Mouse (Mus musculus) kidney, adult 2 months (tissue): Measurements from ENCODE around the gene Epb41. TPM values are rescaled to one million over a fixed set of nuclear protein-coding genes. Genes with fewer than 3 reads are reported as not detected.

ENCODE experiments used
- DNase-seq: peaks from one replicate; pipeline ENCODE4 v3.0.0; 2021
- H3K27ac ChIP-seq: fragments of 200-500 bp; 2 replicates; pipeline ENCODE4 v1.5.1; 2012; ENCODE audit warnings: low read depth, low read length, control low read depth, inconsistent platforms; ENCODE audit not compliant: insufficient read depth
- H3K27me3 ChIP-seq: fragments of 200-500 bp; replicated peaks from 2 replicates; pipeline ENCODE4 v1.6.1; 2012; ENCODE audit warnings: mild to moderate bottlenecking, moderate library complexity, low read length, inconsistent platforms; ENCODE audit not compliant: control insufficient read depth, insufficient read depth
- H3K36me3 ChIP-seq: fragments of 200-500 bp; 2 replicates; pipeline ENCODE4 v1.6.1; 2012; ENCODE audit warnings: mild to moderate bottlenecking, moderate library complexity, low read length, inconsistent platforms; ENCODE audit not compliant: control insufficient read depth, insufficient read depth
- H3K4me1 ChIP-seq: fragments of 200-500 bp; 2 replicates; pipeline ENCODE4 v1.6.1; 2011; ENCODE audit warnings: low read length; ENCODE audit not compliant: control insufficient read depth, insufficient read depth
- H3K4me3 ChIP-seq: fragments of 200-500 bp; 2 replicates; pipeline ENCODE4 v1.5.1; 2011; ENCODE audit warnings: mild to moderate bottlenecking, low read depth, low read length, control low read depth; ENCODE audit not compliant: insufficient read depth
- CTCF ChIP-seq: fragments of 200-500 bp; conservative IDR thresholded peaks from 2 replicates; pipeline ENCODE4 v1.5.1; 2011; ENCODE audit warnings: low read depth, mild to moderate bottlenecking, control low read depth, low read length, moderate library complexity, mixed read lengths; ENCODE audit not compliant: insufficient read depth, insufficient read length
- POLR2A ChIP-seq: fragments of 200-500 bp; IDR thresholded peaks from one replicate; pipeline ENCODE4 v1.6.1; 2011; ENCODE audit warnings: low read depth, low read length, control low read depth
- WGBS: fragments of 180-500 bp; shearing (Covaris S2); methylation state at CpG from one replicate; pipeline ENCODE4 v1.1.7; 2018; 5-methylcytosine and 5-hydroxymethylcytosine counted together
- polyA plus RNA-seq: library from polyadenylated mRNA; depleted of rRNA; stranded (reverse); fragments of >200 nt; gene quantifications from 2 replicates; pipeline ENCODE4 v1.2.3, GENCODE M21; 2012

Epb41 gene
- polyA plus RNA-seq, 1 experiment: 73.8 TPM

- Histone ChIP-seq H3K36me3 (peaks cover 6% of the 10 kb centered on the region), H3K4me1 (no peaks in the 10 kb centered on the region), H3K4me3 (no peak overlapping the region), H3K27me3 (no peaks in the 10 kb centered on the region), H3K27ac (no peak overlapping the region)
- 71% methylated on average over 2 of the region's 2 CpGs for WGBS
- TF ChIP-seq POLR2A: no peak
- TF ChIP-seq CTCF: peak; percentile 44; the same call in 1 of the 2 replicates
- DNase-seq: peak; percentile 24
Observed at GRCm38 (mm10) chr4:131968873-131969272, 106.2 kb downstream of the Epb41 start.

GRCm38 (mm10) chr4:131957161-131957560 lies 118.0 kb downstream of the Epb41 start:
- H3K27ac ChIP-seq: 0 out of 2 replicates have a peak overlapping the region, but pooled peaks have one; percentile 26
- H3K4me3 ChIP-seq: no peak overlapping the region
- TF ChIP-seq CTCF (no peak), POLR2A (no peak)
- H3K4me1 ChIP-seq: no peaks in the 10 kb centered on the region; the same call in 1 of the 2 replicates
- WGBS: 54% methylated on average over 3 of the region's 3 CpGs
- no peak for DNase-seq
- no peaks in the 10 kb centered on the region for H3K27me3 ChIP-seq
- H3K36me3 ChIP-seq: peaks cover 11% of the 10 kb centered on the region

GRCm38 (mm10) chr4:131950657-131951056 lies 124.5 kb downstream of the Epb41 start:
- DNase-seq: no peak
- Histone ChIP-seq H3K36me3 (peaks cover 4% of the 10 kb centered on the region), H3K4me1 (no peaks in the 10 kb centered on the region), H3K4me3 (no peak overlapping the region), H3K27me3 (no peaks in the 10 kb centered on the region), H3K27ac (no peak overlapping the region)
- 65% methylated on average over 8 of the region's 8 CpGs for WGBS
- TF ChIP-seq POLR2A (no peak), CTCF (no peak)

GRCm38 (mm10) chr4:131949903-131950302 lies 125.2 kb downstream of the Epb41 start:
- whole genome bisulfite sequencing: 57% methylated on average over 5 of the region's 5 CpGs
- no peaks in the 10 kb centered on the region for H3K27me3 ChIP-seq
- DNase-seq: no peak
- H3K4me1 ChIP-seq: no peaks in the 10 kb centered on the region
- H3K27ac ChIP-seq: 0 out of 2 replicates have a peak overlapping the region, but pooled peaks have one; percentile 52
- TF ChIP-seq CTCF (no peak), POLR2A (no peak)
- H3K36me3 ChIP-seq: peaks cover 4% of the 10 kb centered on the region
- H3K4me3 ChIP-seq: no peak overlapping the region

GRCm38 (mm10) chr4:131947848-131948247 lies 127.3 kb downstream of the Epb41 start:
- Histone ChIP-seq H3K4me3 (no peak overlapping the region), H3K27me3 (no peaks in the 10 kb centered on the region), H3K36me3 (no peaks in the 10 kb centered on the region), H3K4me1 (no peaks in the 10 kb centered on the region), H3K27ac (0 out of 2 replicates have a peak overlapping the region, but pooled peaks have one; percentile 25)
- WGBS: 69% methylated on average over 11 of the region's 11 CpGs
- no peak for TF ChIP-seq CTCF
- TF ChIP-seq POLR2A: no peak
- peak; percentile 27 for DNase-seq

- no peaks in the 10 kb centered on the region for H3K4me1 ChIP-seq
- 94% methylated on average over 4 of the region's 4 CpGs for WGBS
- H3K27ac ChIP-seq: no peak overlapping the region
- TF ChIP-seq CTCF: no peak
- TF ChIP-seq POLR2A: no peak
- no peak overlapping the region for H3K4me3 ChIP-seq
- peaks cover 2% of the 10 kb centered on the region for H3K36me3 ChIP-seq
- DNase-seq: no peak
- no peaks in the 10 kb centered on the region for H3K27me3 ChIP-seq
Observed at GRCm38 (mm10) chr4:131940846-131941245, 134.3 kb downstream of the Epb41 start.

GRCm38 (mm10) chr4:131939459-131939858 lies 135.7 kb downstream of the Epb41 start:
- H3K4me3 ChIP-seq: no peak overlapping the region
- DNase-seq: no peak
- no peak overlapping the region for H3K27ac ChIP-seq
- WGBS: 63% methylated on average over 2 of the region's 2 CpGs
- no peaks in the 10 kb centered on the region for H3K4me1 ChIP-seq
- no peak for TF ChIP-seq CTCF
- no peak for TF ChIP-seq POLR2A
- H3K27me3 ChIP-seq: no peaks in the 10 kb centered on the region
- peaks cover 2% of the 10 kb centered on the region for H3K36me3 ChIP-seq

- Histone ChIP-seq H3K4me1 (no peaks in the 10 kb centered on the region), H3K27me3 (no peaks in the 10 kb centered on the region), H3K27ac (peak overlapping the region; percentile 31; the same call in 1 of the 2 replicates), H3K4me3 (no peak overlapping the region), H3K36me3 (peaks cover 3% of the 10 kb centered on the region)
- no peak for TF ChIP-seq CTCF
- no peak for TF ChIP-seq POLR2A
- 65% methylated on average over 6 of the region's 6 CpGs for WGBS
- DNase-seq: peak; percentile 47
Observed at GRCm38 (mm10) chr4:131929146-131929545, 146.0 kb downstream of the Epb41 start.
